Mouse (Mus musculus) WW6 (cell line): ENCODE results near the gene Fam71e1.
A peak's percentile ranks its signal among the peaks of the same experiment; 100 is the strongest.

Source experiments
- DNase-seq: peaks from one replicate; pipeline ENCODE4 v3.0.0-alpha.2; 2013; ENCODE audit warnings: low read depth, low spot score

Fam71e1 gene

DNA sequence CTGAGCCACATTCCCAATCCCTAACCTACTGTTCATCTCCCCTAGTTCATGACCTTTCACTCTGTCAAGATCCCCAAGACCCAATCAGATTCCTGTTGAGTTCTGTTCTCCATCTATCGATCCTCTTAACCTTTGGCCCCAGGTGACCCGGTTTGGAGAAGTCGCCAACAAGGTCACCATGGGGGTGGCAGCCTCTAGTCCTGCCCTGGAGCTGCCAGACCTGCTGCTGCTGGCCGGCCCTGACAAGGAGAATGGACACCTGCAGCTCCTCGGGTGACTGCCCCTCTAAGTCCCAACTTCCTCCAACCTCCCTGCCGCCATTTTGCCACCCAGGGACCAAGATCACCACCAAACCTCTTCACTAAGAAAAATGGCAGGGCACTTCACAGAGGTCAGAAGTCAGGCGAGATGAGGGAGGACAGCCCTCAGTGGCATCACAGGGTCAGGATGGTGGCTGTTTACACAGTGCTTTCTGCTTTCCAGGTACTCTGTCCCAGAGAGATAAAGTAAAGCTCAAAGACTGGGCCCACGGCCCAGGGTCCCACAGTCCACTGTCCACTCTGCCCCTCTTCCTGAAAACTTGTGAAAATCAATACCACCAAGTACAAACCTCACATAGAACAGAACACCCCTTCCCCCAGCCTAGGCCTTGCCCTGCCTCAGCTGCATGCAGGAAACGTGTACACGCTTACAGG is 1.1 kb downstream of the Fam71e1 start:
- no peak for DNase-seq

DNA sequence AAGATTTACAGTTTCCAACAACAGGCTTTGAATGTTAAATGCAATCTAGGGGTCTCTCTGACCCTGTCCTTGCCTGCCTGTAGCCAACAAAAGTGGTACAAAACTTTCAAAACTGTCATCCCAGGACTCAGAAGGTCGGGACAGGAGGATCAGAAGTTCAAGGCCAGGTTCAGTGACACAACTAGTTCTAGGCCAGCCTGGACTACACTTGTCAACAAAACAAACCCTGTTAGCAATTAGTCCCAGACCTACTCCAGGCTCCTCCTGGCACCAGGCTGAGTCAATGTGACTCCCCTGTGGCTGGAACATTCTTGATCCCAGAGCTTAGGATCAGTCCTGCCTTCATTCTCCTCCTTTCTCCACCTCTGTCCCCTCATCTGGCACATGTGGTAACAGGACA is 2.5 kb downstream of the Fam71e1 start:
- DNase-seq = no peak

DNA sequence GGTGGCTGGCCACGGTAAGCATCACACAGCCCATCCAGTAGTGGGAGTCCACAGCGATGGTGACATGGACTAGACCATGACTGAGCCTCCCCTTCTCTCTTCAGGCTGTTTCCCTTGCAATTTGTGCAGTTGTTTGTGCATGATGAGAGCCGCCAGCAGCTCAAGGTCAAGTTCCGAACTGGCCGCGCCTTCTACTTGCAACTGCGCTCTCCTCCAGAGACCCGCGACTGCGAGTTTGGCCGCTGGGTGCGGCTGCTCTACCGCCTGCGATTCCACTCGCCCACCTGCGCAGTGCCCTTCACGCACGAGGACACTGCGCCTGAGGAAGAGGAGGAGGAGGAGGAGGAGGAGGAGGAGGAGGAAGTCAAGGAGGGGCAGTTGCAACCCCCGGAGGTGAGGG is 3.7 kb downstream of the Fam71e1 start:
- no peak for DNase-seq

DNA sequence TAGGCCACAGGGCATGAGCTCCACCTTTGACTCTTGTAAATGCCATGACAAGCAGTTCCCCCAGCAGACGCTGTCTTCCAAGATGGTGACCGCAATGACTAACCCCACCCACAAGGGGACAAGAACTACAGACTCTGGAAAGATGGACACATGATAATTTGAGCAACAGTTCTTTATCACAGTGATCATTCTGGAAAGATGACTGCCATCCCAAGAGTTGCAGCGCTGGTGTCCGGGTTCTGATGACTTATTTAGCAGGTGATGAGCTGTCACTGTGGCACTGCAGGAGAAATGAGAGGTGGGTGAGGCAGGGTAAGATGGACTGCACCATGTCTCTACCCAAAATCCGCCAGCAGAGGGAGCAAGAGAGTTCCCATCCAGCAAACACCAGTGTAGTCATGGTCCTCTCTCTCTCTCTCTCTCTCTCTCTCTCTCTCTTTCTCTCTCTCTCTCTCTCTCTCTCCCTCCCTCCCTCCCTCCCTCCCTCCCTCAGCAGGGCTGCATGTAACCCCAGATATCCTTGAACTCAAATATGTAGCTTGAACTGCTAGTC is 5.3 kb downstream of the Fam71e1 start:
- DNase-seq = peak; percentile 46

DNA sequence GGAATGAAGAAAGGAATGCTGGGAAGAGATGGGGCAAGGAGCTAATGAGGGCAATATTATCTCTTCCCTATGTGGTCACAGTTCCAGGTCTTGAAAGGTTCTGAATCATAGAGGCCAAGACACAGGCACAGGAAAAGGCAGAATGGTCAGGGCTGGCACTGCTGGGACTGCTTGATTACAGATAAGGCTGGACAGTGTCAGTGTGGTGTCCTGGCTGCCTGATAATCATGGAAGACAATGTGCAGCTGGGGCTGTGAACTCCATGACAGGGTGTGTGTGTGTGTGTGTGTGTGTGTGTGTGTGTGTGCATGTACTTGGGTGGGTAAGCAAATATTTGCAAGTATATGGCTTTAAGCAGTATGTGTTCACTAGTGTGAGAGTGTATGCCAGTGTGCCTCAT is 11.1 kb downstream of the Fam71e1 start:
- DNase-seq = no peak

DNA sequence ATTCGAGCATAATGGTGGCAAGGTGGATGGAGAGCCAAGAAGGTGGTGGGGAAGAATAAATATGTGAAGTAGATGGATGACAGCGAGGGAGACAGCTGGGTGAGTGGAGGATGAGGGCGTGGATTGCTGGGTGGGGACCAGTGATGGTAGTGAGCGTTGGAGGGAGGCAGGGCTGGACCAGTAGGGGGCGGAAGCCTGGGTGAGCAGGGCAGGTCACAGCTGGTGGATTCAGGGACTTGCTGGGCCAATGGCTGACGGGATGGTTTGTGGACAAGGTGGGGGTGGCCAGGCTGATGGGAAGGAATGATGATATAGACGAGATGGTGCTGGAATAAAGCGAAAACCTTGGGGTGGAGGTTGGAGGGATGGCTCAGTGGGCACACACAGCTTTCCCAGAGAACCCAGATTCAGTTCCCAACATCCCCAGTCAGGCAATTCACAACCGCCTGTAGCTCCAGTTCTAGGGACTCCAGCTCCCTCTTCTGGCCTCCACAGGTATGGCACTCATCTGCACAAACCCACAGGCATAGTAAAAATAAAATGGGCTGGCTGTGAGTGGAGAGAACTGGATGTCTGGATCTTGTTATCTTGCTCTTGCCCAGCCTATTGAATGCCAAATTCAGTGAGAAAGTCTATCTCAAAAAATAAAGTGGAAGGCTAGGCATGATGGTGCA is 23.0 kb downstream of the Fam71e1 start:
- peak; percentile 52 for DNase-seq

DNA sequence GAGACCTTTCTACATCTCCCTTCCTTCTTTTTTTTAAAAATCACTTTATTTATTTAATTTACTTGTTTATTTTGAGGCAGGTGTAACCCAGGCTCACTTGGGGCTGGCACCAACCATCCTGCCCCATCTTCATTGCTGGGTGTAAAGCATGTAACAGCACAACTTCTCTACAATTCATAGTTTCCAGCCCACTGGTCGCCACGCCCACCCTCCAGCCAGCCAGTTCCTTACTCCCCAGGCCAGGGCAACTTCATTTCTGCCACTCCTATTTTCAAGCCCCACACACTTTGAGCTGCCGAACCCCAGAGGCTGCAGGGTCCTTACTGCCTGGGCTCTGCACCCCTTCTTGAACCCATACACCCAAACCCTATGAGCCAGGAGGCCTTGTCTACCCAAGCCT is 24.6 kb downstream of the Fam71e1 start:
- DNase-seq = no peak

DNA sequence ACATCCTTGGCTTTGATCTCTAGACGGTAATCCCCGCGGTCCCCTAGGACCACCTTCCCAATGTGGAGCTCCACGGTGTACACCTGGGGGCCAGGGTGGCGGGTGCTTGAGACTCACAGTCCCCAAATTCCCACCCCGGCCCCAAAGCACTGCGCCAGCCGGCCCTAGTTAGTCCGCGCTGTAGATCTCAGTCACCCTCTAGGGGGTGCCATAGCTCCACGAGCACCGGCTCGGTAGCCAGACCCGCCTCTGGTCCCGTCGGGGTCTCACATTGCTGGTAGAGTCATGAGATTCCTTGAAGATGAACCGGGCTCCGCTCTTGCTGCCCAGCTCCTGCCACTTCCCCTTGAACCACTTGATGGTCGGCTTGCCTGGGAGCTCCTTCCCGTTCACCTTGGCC is 25.3 kb downstream of the Fam71e1 start:
- peak; percentile 57 for DNase-seq

DNA sequence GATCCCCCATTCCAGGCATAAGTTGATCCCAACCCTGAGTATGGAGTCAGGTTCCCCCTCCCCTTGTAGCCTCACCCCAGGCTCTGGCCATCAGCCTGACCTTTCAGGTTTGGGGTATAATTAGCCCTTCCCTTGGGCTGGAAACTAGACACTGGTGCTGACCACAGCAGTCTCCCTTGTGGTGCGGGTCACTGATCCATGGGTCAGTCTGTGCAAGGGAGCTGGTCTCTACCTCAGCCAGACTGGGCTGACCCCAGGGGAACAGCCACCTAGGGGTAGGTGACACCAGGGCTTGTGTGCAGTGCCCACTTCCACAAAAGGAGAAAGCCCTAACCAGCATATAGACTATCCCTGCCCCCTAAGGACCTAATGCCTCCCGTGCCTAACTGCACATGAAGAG is 26.7 kb downstream of the Fam71e1 start:
- no peak for DNase-seq

DNA sequence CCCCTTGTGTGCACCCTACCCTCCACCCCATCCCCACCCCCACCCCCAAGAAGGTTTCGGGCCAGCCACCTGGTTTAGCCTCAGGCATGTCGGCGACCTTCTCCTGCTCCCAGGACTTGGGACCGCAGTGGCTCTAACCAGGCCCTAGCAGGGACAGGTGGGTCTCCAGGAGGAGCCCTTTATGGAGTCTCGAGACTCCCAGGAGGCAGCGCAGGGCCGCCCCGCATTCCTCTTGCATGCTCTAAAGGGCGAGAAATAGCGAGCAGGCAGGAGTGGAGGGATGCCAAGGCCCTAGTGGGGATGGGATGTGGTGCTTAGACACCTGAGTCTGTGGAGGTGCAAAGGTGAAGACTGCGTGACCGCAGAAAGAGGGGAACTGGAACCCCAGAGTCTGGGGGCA is 28.1 kb downstream of the Fam71e1 start, which contains the start of gene Mybpc2:
Mybpc2 (minus strand) TSS at position 155 of the 400 bp plus-strand sequence.
- DNase-seq = no peak

DNA sequence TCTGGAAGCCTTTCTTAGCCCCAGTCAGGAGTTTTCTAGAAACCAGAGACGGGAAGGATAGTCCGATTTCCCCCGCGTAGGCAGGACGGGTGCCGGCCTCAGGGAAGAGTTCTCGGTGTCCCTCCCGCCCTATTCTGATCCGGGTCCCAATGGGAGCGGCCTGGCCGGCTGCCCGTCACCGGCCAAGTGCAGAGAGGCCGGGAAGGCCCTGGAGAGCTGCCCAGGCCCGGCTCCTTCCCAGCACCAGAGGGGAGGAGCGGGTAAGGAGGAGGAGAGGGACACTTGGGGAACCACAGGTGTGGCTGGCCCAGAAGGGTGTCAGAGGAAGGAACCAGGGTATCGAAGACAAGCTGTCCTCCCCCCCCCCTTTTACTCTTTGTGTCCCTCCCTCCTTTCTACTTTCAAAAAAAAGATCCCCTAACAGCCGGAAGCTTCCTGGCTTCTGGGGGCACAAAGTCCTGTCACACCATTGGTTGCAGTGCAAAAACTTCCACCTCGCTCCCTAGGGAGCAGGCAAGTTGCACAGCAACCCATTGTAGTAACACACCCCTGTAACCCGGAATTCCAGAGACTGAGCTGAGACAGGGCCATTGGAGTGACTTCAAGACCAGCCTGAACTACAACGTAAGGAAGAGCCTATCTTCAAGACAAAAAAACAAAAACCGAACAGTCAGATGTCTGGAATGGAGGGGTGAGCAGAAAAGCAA is 28.9 kb downstream of the Fam71e1 start:
- no peak for DNase-seq

DNA sequence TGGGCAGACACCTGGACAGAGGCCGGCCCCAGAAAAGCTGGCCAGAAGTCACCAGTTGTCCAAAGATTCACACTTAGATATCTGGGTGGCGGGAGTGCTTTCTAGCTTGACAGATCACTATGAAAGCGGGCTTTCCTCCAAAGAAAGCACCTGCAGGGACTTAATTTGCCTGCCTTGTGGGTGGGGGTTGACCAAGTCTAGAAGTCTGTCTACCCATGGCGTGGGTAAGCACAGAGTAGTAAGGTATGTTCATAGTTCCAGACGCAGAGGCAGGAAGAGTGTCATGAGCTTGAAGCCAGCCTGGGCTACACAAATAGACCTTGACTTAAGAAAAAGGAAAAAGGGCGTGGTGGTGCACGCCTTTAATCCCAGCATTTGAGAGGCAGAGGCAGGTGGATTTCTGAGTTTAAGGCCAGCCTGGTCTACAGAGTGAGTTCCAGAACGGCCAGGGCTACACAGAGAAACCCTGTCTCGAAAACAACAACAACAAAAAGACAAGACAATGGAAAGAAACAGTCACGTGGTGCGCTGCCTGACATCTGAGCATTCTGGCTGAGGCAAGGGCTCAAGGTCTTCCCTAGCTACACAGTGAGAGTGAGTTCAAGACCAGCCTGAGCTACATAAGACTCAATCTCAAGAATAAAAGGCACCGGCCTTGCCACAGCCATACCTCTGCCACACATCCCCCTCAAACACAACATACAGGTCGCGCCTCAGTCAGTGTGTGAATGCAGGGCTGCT is 30.2 kb downstream of the Fam71e1 start:
- DNase-seq = no peak

DNA sequence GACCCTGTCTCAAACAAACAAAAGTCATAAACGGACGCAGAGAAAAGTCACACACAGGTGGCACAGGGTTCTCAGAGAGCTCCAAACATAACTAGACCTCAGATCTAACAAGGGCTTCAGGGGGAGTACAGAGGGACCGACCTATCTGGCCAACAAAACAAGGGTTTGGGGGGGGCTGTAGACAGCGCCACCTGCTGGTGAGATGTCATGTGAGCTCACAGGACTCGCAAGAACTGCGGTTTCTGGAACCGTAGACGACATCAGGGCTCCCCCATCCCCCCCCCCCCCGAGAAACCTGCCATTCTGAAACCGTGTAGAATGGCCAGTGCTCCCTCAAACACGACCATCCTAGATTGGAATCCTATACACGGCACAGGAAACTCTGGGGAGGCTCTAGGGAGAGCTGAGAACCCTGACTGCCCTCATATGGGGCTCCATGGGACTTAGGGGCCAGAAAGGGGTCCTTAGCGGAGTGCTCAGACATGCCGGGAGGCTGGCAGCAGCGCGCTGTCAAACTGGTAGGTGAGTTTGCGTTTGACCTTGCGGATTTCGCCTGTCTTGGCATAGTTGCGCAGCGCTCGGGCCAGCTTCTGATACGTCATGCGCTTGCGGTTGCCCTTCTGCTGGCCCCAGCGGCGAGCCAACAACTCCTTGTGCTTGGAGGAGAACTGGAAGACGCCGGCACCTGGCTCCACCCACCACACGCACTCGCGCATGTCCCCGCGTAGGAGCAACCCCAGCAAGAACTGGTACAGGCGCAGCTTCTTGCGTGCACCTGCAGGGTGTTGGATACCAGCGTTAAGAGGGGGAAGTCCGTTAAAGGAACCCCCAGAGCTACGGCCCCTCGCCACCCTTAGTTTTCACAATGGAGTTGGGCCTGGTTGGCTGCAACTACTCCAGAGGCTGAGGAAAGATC is 31.4 kb downstream of the Fam71e1 start:
- no peak for DNase-seq

DNA sequence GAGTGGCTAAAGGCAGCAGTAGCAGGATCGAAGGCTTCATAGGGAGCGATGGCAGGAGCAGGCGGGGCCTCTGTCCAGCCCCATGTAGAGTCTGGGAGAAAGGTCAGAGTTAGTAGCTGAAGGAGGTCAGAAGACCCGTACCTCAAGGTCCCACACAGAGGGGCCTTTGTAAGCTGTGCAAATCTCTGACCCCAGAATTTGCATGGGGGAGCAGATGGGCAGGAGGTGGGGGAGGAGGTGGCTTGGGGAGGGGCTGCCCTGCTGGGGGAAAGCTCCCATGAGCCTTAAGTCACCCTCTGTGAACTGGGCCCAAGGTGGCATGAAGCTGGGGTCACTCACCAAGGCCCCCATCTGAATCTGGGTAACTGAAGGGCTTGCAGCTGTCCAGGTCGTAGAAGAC is 33.1 kb downstream of the Fam71e1 start:
- DNase-seq = no peak

DNA sequence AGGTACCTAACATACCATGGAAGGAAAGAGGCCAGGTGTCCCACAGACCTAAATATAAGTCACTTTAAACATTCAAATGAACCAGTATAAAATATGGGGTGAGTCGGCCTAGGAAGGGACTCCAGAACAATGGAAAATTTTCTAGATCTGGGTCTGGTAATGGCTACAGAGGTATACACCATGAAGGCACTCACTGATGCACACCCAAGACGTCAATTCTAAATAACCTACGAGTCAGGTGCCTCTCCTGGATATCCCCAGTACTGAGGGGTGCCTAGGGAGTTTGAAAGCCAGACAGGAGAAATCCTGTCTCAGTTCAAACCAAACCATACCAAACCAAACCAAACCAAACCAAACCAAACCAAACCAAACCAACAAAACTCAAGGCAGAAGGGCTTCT is 34.1 kb downstream of the Fam71e1 start:
- DNase-seq = no peak

DNA sequence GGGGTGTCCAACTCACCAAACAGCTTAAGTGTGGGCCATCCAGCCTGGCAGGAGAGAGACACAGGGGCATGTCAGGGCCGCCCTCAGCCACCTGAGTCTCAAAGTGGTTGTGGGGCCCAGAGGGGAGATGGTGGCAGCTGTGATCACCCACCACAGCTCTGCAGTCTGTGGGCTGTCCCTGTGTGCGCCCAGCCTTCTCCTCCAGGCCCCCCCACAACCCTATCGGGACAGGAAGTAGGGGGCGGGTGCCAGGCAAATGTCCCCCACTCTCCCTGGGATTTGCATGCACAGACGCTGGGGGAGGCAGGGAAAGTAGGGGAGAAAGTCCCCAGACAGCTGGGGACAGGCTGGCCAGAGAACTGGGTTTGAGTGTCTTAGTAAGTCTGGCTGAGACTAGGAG is 34.8 kb downstream of the Fam71e1 start:
- DNase-seq = no peak

DNA sequence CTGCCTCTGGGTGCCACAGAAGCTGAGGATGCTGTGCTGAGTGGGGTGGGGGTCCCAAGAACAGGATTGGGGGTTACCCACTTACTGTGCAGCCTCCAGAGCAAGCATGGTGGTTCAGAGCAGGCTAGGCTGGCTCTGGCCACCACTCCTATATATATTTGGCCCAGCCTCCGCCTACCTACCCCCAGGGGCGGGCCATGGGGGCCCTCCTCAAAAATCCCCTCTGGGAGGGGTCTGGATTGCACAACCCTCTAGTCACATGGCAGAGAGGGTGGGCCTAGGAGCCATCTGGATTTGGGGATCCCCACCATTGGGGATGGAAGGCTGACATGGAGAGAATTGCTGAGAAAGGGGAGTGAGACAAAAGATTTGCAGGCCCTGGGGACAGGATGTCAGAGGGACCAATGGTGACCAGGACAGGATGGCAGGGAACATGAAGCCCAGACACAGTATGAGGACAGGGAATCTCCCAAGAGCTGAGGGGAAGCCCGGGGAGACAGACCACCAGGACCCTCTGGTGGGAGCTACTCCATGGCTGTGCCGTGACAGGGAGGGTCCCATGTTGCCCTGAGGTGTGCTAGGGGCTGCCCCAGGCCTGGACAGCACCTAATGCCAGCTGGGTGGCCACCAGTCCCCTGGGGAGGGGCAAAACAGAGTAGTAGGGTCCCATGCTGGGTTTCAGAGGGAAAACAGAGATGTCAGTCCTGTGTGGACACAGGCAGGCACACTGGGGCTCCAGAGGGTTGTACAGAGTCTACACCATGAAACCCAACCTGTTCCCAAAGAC is 35.8 kb downstream of the Fam71e1 start, which contains the start of gene Spib:
Spib (minus strand) TSS at position 126 of the 787 bp plus-strand sequence.
- no peak for DNase-seq

DNA sequence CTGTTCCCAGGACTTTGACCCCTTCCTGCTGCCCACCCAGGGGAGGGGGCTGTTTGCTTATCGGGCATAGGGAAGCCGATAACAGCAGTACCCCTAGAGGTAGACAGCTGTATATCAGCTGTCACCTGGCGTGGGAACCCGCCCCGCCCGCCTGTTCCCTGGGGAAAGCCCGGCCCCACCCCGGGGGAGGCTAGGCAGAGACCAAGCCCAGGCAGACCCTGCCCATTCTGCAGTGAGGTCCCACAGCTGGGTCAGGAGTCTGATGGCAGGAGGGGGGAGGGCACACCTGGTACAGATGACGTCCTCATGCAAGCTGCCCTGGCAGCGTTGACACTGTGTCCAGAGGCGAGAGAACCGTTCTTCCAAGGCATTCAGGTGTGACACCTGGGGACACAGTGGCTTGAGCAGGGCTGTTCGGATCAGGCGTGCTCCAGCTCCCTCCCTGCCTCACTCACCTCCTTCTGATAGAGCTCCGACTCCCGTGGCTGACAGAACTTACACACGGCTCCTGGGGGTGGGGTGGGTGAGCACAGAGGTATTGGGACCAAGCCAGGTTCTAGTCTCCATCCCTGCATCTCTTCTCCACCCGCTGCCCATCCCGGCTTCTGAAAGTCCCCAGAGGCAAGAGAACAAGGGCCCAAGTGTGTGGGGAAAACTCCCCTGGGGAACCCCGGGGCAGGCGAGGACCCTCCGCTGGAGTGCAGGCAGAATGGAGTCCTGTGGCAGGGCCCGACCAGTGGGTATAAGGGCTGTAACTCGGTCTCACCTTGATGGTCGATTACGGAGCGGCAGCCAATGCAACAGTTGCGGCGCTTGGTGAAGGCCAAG is 36.8 kb downstream of the Fam71e1 start:
- no peak for DNase-seq

DNA sequence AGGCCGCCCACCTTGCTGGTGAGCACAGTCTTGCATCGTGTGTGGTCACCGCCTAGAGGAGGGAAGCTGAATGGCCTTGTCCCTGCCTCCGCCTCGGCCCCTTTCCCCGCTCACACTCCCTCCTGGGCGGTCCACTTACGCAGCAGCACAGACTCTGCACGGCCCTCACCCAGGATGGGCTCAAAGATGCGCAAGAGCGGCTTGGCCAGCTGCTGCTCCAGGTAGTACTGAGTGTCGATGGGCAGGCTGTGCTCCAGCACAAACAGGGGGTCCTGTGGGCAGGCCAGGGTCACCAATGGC is 37.3 kb downstream of the Fam71e1 start:
- no peak for DNase-seq
